Mouse (Mus musculus) urinary bladder, postnatal 25 days (tissue): ENCODE measurements around the gene Sv2a.

Experiments used
- DNase-seq: peaks from one replicate; pipeline ENCODE4 v3.0.0; 2022; ENCODE audit warnings: low spot score

Sv2a gene

DNA sequence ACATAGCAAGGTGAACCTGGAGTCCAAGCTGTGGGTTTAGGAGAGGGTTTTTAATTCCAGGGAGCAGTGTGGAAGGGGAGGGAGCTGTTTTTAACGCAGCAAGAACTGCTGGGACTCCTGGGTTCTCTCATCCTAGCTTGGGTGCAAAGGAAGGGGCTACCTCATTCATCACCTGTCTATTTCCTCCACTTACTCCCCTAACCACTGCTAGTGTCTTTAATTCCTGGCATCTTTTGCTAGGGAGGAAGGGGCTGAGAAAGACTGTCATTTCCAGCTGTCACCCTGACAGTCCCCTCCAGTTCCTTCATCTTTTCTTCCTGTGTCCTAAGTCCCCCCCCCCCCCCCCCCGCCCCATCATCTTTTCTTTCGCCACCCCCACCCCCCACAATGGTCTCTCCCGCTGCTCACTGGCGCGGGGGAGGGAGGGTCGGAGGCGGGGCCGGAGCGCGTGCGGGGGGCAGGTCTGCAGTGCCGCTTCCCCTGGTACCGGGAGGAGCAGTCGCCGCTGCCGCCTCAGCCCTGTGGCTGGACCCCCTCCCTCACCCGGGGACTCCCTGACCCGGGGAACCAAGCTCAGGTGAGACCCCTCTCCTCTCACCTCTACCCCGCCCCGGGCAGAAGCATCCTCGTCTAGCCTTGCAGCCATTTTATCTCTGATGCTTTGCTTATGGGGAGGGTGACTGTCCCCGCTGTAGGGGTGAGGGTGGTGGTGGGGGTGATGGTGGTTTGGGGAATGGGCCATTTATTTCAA, at the start of gene Sv2a:
TSS of gene Sv2a (plus strand) at position 425 of the 751 bp plus-strand sequence.
- no peak for DNase-seq

DNA sequence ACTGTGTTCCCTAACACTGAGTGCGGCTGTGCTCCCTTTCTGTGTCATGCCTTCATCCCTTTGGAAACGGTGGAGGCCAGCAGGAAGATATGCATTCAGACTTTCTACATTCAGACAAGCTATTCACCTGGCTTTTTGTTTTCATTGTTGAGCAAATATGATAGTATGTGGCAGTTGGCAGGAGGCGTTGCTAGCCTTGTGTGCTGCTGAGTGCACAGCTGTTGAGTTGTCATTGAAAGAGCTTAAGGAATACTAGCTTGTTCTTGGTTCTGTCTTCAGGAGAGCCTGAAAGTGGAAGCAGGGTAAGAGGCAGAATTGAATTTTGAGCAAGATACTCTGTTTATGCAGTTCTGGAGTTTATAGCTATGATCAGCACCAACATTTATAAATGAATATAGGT, 48.5 kb upstream of the Sv2a start:
- no peak for DNase-seq

DNA sequence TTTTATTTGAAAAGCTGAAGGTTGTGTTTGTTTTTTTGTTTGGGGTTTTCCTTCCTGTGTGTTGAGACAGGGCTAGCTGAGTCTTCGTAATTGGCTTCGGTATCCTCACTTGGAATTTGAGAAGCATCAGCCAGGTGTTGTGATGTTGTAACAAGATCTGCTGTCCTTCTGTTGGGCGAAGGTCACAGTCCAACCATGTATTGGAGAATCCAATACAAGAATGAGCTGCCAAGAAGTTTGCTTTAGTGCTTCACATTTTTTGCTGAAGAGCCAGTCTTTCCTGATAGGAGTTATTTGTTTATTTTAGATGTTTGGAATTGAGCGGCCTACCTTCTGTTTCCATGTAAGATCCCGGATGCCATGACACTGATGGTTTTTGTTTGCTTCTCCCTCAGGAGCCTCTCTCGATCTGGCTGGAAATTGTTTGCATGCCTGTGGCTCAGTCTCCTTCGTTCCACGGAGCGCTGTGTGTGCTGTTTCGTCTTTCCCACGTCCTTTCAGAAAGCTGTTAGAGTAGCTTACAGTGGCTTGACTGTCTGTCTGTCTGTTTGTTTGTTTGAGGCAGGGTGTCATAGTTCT, 47.5 kb upstream of the Sv2a start:
- DNase-seq: no peak

DNA sequence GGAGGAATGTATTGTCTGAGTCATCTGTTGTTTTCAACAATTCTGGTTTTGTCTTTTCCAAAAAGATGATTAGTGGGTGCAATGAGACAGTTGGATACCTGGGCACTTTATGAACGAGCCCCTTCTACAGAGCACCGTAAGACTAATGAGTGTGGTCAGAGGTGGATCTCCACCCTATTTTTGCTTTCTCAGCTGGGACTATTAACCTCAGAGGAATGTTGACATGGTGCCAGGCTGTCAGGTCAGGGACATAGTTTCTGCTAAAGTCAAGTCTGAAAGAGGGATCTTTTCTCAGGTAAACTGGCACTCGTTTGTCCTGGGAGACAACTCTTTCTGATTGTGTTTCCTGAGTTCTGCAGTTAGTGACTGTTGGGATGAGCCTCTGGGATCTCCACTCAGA, 45.9 kb upstream of the Sv2a start:
- peak; percentile 13 for DNase-seq

DNA sequence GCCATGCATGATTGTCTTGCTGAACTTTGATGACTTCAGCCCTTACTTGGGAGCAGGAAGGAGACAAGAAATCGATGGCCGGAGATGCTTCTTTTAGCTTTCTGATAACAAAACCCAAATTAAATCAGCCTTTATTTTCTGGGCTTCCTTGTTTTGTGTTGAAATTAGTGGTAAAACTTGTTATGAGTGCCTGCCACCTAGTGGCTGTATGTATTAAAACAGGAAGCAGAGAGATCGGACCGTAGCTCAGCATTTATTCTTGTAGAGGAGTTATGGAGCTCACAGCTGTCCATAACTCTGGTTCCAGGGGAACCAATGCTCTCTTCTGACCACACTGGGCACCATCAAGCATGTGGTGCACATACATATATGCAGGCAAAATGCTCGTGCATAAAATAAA, 33.0 kb upstream of the Sv2a start:
- DNase-seq: no peak

DNA sequence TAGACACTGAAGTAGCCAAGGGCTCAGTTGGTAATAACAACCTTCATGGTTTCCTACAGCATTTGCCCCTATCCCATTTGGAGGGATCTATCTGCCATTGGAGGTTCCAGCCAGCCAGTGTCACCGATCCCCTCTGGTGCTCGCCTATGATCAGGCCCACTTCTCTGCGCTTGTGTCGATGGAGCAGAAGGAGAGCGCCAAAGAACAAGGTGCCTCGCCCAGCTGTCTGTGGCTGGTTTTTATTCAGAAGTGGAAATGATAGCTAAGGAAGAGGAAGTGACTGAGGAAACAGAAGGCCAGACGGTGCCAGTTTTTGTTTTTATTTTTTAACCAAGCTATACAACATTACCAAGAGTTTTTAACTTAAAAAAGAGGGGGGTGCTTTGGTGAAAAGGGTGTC, 29.1 kb upstream of the Sv2a start:
- no peak for DNase-seq

DNA sequence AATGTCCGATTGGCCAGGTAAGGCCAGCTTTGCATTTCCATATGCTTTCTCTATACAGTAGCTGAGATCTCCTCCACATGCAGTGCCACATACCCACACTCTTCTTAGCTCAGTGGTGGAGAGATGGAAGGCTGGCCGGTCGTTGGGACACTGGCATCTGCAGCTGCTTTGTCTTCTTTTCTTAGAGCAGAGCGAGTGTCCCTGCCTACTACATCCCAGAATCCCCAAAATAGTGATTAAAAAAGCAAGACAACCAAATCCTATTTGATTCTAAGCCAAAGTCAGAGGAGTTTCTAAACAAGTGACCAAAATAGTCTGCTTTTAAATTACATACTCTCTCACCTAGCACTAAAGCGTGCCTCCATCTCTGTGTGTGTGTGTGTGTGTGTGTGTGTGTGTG, 28.3 kb upstream of the Sv2a start:
- no peak for DNase-seq

DNA sequence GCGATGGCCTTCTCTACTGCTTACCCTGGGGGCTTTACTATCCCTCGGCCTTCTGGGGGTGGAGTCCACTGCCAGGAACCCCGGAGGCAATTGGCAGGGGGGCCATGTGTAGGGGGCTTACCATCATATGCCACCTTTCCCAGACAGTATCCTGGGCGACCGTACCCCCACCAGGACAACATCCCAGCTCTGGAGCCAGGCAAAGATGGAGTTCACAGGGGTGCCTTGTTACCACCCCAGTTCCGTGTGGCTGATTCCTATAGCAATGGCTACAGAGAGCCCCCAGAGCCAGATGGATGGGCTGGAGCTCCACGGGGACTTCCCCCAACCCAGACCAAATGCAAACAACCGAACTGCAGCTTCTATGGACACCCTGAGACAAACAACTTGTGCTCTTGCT, 25.4 kb upstream of the Sv2a start:
- DNase-seq: no peak

DNA sequence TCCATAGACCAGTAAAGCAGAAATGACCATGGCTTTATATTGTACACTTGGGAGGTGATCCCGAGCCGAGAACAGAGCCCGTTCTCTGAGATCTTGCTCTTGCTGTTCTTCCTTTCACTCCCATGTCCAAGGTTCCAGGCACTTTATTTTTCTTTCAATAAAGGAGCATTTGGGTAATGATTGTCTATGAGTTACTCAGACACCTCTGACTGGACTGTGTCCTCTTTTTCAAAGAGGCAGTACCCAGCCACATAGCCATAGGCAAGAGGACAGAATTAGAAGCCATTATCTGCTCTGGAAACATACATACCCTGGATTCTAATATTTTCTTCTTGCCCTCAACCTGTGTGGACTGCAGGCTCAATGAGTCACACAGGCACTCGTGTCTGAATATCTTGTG, 21.1 kb upstream of the Sv2a start:
- no peak for DNase-seq

DNA sequence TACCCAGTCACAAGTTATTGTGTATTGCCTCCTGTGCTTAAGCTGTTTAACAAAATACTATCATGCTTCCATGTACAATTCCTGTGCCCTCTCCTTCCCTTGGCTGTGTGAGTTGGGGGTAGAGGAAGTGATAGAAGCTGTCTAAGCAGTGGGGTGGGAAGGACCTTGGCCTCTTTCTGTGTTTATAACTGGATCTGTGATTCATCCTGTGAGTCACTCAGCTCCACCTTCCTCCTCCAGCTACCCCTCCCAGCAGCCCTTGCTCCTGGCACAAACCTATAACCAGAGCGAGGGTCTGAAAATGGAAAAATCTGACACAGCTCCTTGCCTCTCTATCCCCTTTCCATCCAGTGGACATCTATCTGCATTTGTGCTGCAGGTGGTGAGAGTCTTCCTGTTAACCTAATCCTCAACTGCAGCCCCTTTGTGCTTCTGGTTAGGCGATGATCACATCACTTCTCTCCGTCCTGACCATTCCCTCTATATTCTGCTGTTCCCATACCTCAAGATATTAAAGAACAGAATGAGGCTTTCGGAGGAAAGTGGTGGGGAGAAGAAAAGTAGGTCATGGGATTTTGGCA, 20.6 kb upstream of the Sv2a start:
- DNase-seq: peak; percentile 47

DNA sequence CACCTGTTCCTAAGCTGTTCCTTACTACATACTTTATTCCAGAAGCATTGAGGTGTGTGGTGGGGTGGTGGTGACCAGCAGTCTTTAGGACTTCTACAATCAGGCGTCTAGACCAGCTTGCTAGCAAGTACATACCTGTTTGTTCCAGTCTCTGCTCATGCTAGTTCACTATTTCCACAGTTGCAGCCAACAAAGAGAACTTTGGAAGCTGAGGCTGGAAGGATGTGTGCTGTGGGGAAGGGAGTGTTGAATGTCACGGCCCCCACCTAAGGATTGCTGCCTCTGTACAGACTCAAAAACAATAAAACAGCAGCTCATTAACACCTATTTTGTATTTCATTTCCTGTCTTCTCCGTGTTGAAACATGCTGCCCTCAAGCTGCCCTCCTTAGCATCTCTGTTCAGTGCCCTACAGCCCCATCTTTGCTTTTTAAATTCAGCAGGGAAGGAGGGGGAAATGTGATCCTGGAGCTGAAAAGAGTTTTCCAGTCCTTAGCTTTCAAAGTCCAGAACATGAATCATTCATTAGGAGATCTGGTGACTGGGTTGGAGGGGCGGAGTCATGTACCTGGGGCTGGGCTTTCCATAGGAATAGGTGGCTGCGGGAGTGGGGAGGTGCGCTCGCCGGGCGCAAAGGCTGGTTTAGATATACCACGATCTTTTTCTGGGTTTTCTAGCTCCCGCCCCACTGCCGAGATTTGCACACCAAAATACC, 20.0 kb upstream of the Sv2a start:
- DNase-seq: peak; percentile 55

DNA sequence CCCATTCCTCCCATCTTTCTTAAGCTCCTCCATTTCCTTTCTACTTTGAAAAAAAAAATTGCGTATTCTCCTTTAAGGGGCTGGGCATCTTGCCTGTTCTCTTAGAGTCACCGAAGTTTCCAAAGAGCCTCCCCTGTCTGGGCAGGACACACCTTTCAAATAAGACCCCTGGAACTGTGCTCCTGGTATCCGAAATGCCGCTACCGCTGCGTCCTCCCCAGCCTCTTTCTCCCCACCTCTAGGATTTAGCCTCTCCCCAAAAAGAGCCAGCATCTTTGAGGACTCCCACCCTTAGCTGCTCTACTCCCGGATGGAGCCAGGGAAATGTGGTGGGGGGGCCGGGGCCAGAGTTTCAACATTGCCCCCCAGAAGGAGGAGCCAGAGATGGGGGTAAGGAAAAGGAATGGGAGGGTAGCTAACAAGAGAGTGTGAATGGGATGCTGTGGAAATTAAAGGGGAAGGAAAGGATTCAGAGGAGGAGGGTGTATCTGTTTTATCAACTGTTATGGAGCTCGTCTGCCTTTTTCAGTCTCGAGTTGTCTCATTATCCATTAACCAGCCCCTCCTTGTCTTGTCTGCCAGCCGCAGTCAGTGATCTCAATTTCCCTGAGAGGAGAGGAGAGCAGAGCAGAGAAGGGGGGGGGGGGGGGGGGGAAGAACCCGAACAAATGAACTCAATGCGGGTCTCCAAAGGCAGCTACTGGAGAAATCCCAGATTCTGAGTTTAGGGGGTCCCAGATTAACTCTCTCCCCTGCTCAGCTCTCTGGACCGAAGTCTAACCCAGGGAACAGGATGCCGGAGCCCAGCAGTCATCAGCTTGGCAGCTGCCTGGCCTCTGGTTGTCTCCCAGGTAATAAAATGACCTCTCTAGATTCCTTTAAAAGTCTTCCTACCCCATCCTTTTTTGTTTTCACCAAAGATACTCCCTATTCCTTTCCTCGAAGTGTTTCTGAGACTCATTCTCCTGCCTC, 18.8 kb upstream of the Sv2a start, which contains the start of gene Mtmr11:
TSS of gene Mtmr11 (plus strand) at position 136 of the 972 bp plus-strand sequence.
- peak; percentile 28 for DNase-seq

DNA sequence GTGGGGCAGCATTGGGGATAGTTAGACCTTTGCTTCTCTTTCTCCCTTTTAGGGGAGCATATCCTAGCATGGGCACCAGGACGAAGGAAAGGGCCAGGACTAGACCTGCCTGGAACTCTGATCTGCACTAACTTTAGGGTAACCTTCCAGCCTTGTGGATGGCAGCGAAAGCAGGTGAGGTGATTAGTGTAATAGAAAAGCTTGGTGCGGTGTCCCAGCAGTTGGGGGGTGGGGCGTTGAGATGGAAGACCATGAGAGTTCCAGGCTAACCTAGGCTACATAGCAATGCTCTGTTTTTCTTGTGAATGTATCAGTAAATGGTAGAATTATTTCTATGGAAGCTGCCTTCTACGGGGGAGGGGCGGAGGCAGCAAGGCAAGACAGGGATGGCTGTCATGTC, 17.9 kb upstream of the Sv2a start:
- no peak for DNase-seq

DNA sequence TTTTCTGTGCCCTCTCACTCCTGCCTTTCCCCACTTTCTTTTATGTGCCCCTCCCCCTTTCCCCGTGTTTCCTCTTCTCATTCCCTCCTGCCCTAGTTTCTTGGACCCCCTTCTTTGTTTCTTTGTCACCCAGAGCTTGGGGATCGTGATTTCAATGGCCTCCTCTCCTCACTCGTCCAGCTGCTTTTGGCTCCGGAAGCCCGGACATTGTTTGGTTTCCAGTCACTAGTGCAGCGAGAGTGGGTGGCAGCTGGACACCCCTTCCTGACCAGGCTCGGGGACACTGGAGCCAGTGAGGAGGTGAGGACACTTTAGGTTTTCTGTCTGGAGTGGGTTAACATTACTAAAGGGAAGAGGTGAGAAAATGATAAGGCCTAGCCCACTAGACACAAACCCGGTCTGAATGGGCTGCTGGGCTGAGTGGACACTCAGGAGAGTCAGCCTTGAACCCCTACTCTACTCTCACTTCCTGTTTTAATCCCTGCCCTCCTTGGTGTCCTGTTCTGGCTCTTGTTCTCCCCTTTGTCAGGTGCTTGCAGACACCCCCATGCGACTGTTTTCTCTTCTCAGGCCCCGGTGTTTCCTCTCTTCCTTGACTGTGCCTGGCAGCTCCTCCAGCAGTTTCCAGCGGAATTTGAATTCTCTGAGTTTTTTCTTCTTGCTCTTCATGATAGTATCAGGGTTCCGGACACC, 12.3 kb upstream of the Sv2a start:
- DNase-seq: no peak

DNA sequence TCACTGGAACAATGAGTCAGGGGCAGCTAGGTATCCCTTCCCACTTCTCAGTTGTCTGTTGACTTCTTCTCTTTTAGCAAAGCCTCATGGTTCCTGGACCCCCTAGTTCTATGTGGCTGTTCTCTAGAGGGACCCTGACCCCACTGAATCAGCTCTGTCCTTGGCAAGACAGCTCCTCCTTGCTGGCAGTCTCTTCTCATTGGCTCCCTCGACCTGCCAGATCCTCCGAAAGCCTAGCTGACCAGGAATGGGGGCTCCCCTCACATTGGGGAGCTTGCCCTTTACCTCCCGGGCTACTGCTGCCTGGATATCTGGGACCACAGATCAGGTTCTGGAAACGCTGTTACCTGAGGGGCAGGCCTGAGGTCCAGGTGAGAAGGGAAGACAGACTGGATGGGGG, 10.7 kb upstream of the Sv2a start:
- no peak for DNase-seq

DNA sequence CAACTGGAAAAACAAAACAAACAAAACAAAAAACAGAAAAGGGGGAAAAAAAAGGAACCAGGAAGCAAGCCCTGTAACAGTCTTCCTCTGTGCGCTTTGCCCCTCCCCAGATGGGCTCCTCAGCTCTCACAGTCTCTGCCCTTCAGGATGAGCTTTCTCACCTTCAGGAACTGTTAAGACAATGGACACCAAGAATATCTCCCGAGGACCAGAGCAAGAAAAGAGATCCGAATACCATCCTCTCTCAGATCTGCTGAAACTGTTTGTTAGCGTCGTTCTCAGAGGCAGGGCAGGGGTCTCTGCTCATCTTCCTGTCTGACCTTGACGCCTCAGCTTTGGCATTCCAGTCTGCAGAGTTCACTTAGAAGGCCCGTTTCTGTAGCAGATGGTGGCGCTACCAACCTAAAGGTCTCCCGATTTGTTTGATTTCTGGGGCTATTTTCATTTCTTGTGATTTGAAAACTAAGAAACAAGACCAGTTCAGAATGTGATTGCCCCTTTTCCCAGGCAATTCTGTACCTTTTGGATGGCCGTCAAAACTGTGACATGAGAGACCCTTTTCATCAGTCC, 9.9 kb upstream of the Sv2a start:
- no peak for DNase-seq

DNA sequence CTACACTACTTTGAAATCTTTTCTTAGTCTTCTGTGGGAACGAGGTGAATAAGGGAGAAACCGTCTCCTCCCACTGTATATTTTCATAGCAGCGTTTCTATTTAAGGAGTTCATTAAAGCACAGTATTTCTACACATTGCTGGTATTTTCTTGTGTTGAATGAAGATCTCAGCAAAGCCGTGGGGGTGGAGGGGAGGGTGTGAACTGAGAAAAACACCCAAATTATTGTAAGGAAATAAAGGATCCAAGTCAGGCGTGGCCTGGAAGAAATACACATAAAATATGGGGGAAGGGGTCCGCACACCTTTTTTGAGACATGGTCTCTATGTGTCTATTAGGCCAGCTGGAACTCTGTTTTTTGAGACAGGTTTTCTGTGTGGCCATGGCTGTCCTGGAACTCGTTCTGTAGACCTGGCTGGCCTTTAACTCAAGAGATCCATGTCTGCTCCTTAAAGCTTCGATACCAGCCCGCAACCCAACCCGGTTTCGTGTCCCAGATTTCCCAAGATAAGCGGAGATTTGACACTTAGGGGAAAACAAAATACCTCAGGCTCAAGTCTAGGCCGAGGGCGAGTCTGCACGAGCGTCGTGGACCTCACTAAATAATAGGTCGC, 9.3 kb upstream of the Sv2a start:
- DNase-seq: no peak

DNA sequence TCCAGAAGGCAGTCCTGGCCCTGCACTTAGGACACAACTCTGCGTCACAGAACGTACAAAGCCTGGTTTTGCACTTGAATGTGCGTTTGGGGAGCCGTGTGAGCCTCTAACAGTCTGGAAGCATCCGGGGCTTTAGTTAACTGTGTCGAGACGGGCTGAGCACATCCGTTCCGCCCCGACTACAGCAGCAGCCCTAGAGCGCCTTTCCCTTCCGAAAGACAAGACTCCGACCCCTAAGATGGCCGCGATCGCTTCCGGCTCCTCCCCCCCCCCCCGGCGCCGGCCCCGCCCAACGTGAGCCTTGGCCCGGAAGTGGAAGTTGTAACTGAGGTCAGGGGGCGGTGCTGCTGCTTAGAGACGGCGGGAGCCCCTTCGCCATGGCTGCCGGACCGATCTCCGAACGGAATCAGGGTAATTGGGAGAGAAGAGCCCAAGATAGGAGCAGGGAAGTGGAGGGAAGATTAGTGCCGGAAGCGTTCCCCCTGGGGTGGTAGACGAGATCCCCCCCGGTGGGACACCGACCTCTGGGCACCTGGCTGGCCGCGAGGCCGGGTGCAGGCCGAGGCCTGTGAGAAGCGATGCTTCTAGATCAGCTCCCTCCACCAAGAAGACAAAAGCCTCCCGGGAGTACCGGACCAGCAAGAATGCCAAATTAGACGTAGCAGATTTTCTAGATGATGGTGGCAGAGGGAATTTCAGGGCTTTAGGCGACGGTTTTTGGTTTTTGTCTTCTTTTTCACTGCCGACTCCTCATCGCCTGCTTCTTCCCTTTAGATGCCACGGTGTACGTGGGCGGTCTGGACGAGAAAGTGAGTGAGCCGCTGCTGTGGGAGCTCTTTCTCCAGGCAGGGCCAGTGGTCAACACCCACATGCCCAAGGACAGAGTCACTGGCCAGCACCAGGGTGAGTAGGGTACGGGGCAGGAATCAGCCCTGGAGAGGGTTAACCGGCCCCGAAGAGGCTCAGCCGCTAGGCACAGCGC, 8.5 kb upstream of the Sv2a start, which contains the start of gene Sf3b4:
TSS of gene Sf3b4 (plus strand) at position 136 of the 982 bp plus-strand sequence.
- peak; percentile 75 for DNase-seq

DNA sequence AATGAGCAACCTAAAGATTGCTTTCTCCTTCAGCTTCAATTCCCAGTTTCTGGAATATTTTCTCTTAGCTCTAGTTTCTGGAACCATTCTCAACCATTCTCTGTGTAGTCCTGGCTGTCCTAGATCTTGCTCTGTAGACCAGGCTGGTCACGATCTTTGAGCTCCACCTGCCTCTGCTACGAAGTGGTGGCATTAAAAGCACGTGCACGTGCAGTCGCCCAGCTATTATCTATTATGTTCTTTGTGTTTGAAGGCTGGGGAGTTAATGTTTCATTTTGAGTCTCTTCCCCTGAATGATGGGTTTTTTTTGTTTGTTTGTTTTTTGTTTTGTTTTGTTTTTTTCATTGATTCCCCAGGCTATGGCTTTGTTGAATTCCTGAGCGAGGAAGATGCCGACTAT, 7.8 kb upstream of the Sv2a start:
- DNase-seq: no peak
